Mouse (Mus musculus) forebrain, embryonic 14.5 days (tissue): ENCODE measurements around the gene Pgam5. TPM values are rescaled to one million over a fixed set of nuclear protein-coding genes. Genes with fewer than 3 reads are reported as not detected.

ENCODE experiments used
- ATAC-seq: fragments of 200-750 bp; cut with Nextera tagmentation; 2 replicates; pipeline ENCODE4 v1.8.0; 2017; ENCODE audit warnings: mild to moderate bottlenecking, moderate library complexity
- DNase-seq: peaks from one replicate; pipeline ENCODE4 v3.0.0-alpha.2; 2015; ENCODE audit warnings: low spot score
- H3K27ac ChIP-seq: fragments of 300-500 bp; sonication (generic); 2 replicates; pipeline ENCODE4 v1.5.1; 2014; ENCODE audit warnings: low read depth, mild to moderate bottlenecking, control low read depth, low read length, moderate library complexity
- H3K27me3 ChIP-seq: fragments of 300-500 bp; sonication (generic); replicated peaks from 2 replicates; pipeline ENCODE4 v1.6.1; 2014; ENCODE audit warnings: low read length, control low read depth, mixed read lengths; ENCODE audit not compliant: control insufficient read depth, insufficient read depth
- H3K36me3 ChIP-seq: fragments of 300-500 bp; sonication (generic); 2 replicates; pipeline ENCODE4 v1.6.1; 2014; ENCODE audit warnings: low read length, control low read depth; ENCODE audit not compliant: control insufficient read depth, insufficient read depth
- H3K4me1 ChIP-seq: fragments of 300-500 bp; sonication (generic); 2 replicates; pipeline ENCODE4 v1.6.1; 2014; ENCODE audit warnings: antibody characterized with exemption, low read length, control low read depth; ENCODE audit not compliant: control insufficient read depth, insufficient read depth
- H3K4me2 ChIP-seq: fragments of 300-500 bp; sonication (generic); 2 replicates; pipeline ENCODE4 v1.6.1; 2014; ENCODE audit warnings: mild to moderate bottlenecking, control low read depth, low read length
- H3K4me3 ChIP-seq: fragments of 300-500 bp; sonication (generic); 2 replicates; pipeline ENCODE4 v1.5.1; 2014; ENCODE audit warnings: low read depth, low read length, control low read depth
- H3K9ac ChIP-seq: fragments of 300-500 bp; sonication (generic); 2 replicates; pipeline ENCODE4 v1.6.1; 2014; ENCODE audit warnings: mild to moderate bottlenecking, low read length, control low read depth, moderate library complexity
- H3K9me3 ChIP-seq: fragments of 300-500 bp; sonication (generic); replicated peaks from 2 replicates; pipeline ENCODE4 v1.6.1; 2016; ENCODE audit warnings: low read length, control low read depth, mixed read lengths; ENCODE audit not compliant: control insufficient read depth
- WGBS: fragments of 180-500 bp; shearing (Covaris S2); extraction: QIAGEN DNeasy Blood & Tissue Kit; methylation state at CpG from one replicate; pipeline ENCODE4 v1.1.7; 2014; 5-methylcytosine and 5-hydroxymethylcytosine counted together
- polyA plus RNA-seq: library from polyadenylated mRNA; unstranded; fragments of >200 nt; fragmentation: Nextera tagmentation; extraction: Ambion mirVana; gene quantifications from 2 replicates; pipeline ENCODE4 v1.2.1, GENCODE M21; 2014

The Pgam5 gene
- polyA plus RNA-seq, result 102 and 108 TPM in 2 replicates

GRCm38 (mm10) chr5:110269141-110270101, at the start of gene Pgam5:
Gene Pgam5 (minus strand): TSS chr5:110269913.
- Histone ChIP-seq H3K36me3 (peaks cover 26% of the 10 kb centered on the region), H3K27ac (peak within 1 kb of the TSS; percentile 33; the same call in 1 of the 2 replicates)
- WGBS, result under 1% methylated on average over 65 of the region's 66 CpGs

GRCm38 (mm10) chr5:110313127-110313526, 43.4 kb upstream of the Pgam5 start:
- Histone ChIP-seq H3K4me3 (no peak overlapping the region), H3K9me3 (no peaks in the 10 kb centered on the region), H3K27me3 (no peaks in the 10 kb centered on the region), H3K9ac (no peak overlapping the region), H3K27ac (no peak overlapping the region), H3K4me2 (no peak overlapping the region), H3K4me1 (no peaks in the 10 kb centered on the region), H3K36me3 (peaks cover 37% of the 10 kb centered on the region)
- WGBS, result 69% methylated on average over 3 of the region's 3 CpGs
- no peak for DNase-seq
- no peak for ATAC-seq

More at GRCm38 (mm10) chr5:110269141-110270101, at the start of gene Pgam5:
- ATAC-seq (peak; percentile 94), DNase-seq (peak; percentile 91)
- H3K27me3 ChIP-seq, result no peaks in the 10 kb centered on the region
- peak within 1 kb of the TSS; percentile 96 for H3K4me2 ChIP-seq
- H3K9me3 ChIP-seq, result no peaks in the 10 kb centered on the region
- H3K4me3 ChIP-seq, result peak within 1 kb of the TSS; percentile 95
- H3K4me1 ChIP-seq, result peaks cover 9% of the 10 kb centered on the region
- H3K9ac ChIP-seq, result peak within 1 kb of the TSS; percentile 92

GRCm38 (mm10) chr5:110308861-110309260, 39.1 kb upstream of the Pgam5 start:
- no peaks in the 10 kb centered on the region for H3K27me3 ChIP-seq

GRCm38 (mm10) chr5:110300591-110300990, 30.9 kb upstream of the Pgam5 start:
- H3K27me3 ChIP-seq, result no peaks in the 10 kb centered on the region
- H3K9ac ChIP-seq, result no peak overlapping the region
- no peak overlapping the region for H3K4me3 ChIP-seq
- DNase-seq (no peak), ATAC-seq (no peak)
- peaks cover 77% of the 10 kb centered on the region for H3K36me3 ChIP-seq
- no peak overlapping the region for H3K4me2 ChIP-seq
- H3K4me1 ChIP-seq, result no peaks in the 10 kb centered on the region
- no peak overlapping the region for H3K27ac ChIP-seq
- 88% methylated on average over 2 of the region's 2 CpGs for WGBS
- no peaks in the 10 kb centered on the region for H3K9me3 ChIP-seq

More at GRCm38 (mm10) chr5:110308861-110309260, 39.1 kb upstream of the Pgam5 start:
- Histone ChIP-seq H3K4me1 (no peaks in the 10 kb centered on the region), H3K36me3 (peaks cover 59% of the 10 kb centered on the region), H3K9ac (no peak overlapping the region), H3K4me2 (no peak overlapping the region), H3K27ac (no peak overlapping the region), H3K9me3 (no peaks in the 10 kb centered on the region), H3K4me3 (no peak overlapping the region)
- DNase-seq (no peak), ATAC-seq (no peak)
- 95% methylated on average over 7 of the region's 7 CpGs for WGBS

- Histone ChIP-seq H3K9ac (no peak overlapping the region), H3K36me3 (peaks cover 72% of the 10 kb centered on the region), H3K4me3 (no peak overlapping the region), H3K4me2 (no peak overlapping the region), H3K4me1 (no peaks in the 10 kb centered on the region), H3K27ac (no peak overlapping the region), H3K9me3 (no peaks in the 10 kb centered on the region), H3K27me3 (no peaks in the 10 kb centered on the region)
- 89% methylated on average over 1 of the region's 1 CpGs for WGBS
- no peak for ATAC-seq
- no peak for DNase-seq
Observed at GRCm38 (mm10) chr5:110296637-110297036, 26.9 kb upstream of the Pgam5 start.

GRCm38 (mm10) chr5:110291649-110292048, 21.9 kb upstream of the Pgam5 start:
- DNase-seq (no peak), ATAC-seq (no peak)
- no peak overlapping the region for H3K27ac ChIP-seq
- H3K4me3 ChIP-seq, result no peak overlapping the region
- H3K4me1 ChIP-seq, result no peaks in the 10 kb centered on the region
- no peak overlapping the region for H3K9ac ChIP-seq
- no peaks in the 10 kb centered on the region for H3K9me3 ChIP-seq
- H3K4me2 ChIP-seq, result no peak overlapping the region
- H3K36me3 ChIP-seq, result peaks cover 54% of the 10 kb centered on the region
- WGBS, result 96% methylated on average over 1 of the region's 1 CpGs
- no peaks in the 10 kb centered on the region for H3K27me3 ChIP-seq

- no peak for ATAC-seq
- Histone ChIP-seq H3K27ac (no peak overlapping the region), H3K4me1 (peaks cover 3% of the 10 kb centered on the region; the same call in 1 of the 2 replicates), H3K27me3 (0 out of 2 replicates have a peak, but pooled peaks cover 11% of the 10 kb centered on the region), H3K9me3 (no peaks in the 10 kb centered on the region), H3K4me2 (peak overlapping the region; percentile 80), H3K36me3 (peaks cover 23% of the 10 kb centered on the region), H3K4me3 (peak overlapping the region; percentile 68), H3K9ac (no peak overlapping the region; the same call in 1 of the 2 replicates)
- 69% methylated on average over 2 of the region's 2 CpGs for WGBS
- no peak for DNase-seq
Observed at GRCm38 (mm10) chr5:110287084-110287475, 17.4 kb upstream of the Pgam5 start.

GRCm38 (mm10) chr5:110286446-110287083, 16.9 kb upstream of the Pgam5 start:
- Histone ChIP-seq H3K4me3 (peak overlapping the region; percentile 68), H3K36me3 (peaks cover 18% of the 10 kb centered on the region), H3K4me2 (peak overlapping the region; percentile 80), H3K27ac (0 out of 2 replicates have a peak overlapping the region, but pooled peaks have one; percentile 44), H3K9me3 (no peaks in the 10 kb centered on the region), H3K9ac (peak overlapping the region; percentile 72), H3K27me3 (0 out of 2 replicates have a peak, but pooled peaks cover 11% of the 10 kb centered on the region), H3K4me1 (peaks cover 3% of the 10 kb centered on the region; the same call in 1 of the 2 replicates)
- ATAC-seq (peak; percentile 74; the same call in 1 of the 2 replicates), DNase-seq (no peak)
- 3% methylated on average over 30 of the region's 31 CpGs for WGBS
